Mouse (Mus musculus): ENCODE data around the gene Trpv5. TPM values are rescaled to one million over a fixed set of nuclear protein-coding genes. Genes with fewer than 3 reads are reported as not detected.

The Trpv5 gene
- not detected for polyA plus RNA-seq (2012; fragmentation: generic; extraction: Trizol)

GRCm38 (mm10) chr6:41680669-41681068 is at the start of gene Trpv5:
Trpv5 (minus strand) TSS chr6:41680769.
- no peak for TF ChIP-seq E2F4 (IDR thresholded peaks at IDR 0.05; ENCODE audit: insufficient read depth)
- TF ChIP-seq POLR2A (IDR thresholded peaks at IDR 0.05; ENCODE audit: insufficient read length, low read depth): no peak
- TF ChIP-seq REST (IDR thresholded peaks at IDR 0.05; ENCODE audit: insufficient read depth, insufficient read length): no peak
- TF ChIP-seq MAX (IDR thresholded peaks at IDR 0.05; ENCODE audit: low read depth): no peak
- TF ChIP-seq TCF3 (IDR thresholded peaks at IDR 0.05; ENCODE audit: insufficient read length, low read depth): no peak
- TF ChIP-seq CEBPB (IDR thresholded peaks at IDR 0.05; ENCODE audit: insufficient read depth, poor library complexity, severe bottlenecking): no peak
- no peak for TF ChIP-seq MYOG (IDR thresholded peaks at IDR 0.05; ENCODE audit: control insufficient read depth in 1 of 3, insufficient read depth in 1 of 3, insufficient read length in 2 of 3, low read depth in 2 of 3)
- no peak for TF ChIP-seq MYOD1 (IDR thresholded peaks at IDR 0.05; ENCODE audit: control insufficient read depth in 1 of 3, insufficient read length in 2 of 3, low read depth in 2 of 3)
- no peak for TF ChIP-seq SRF (IDR thresholded peaks at IDR 0.05; ENCODE audit: control insufficient read depth, insufficient read length, low read depth)
- no peak for TF ChIP-seq POLR2AphosphoS2 (IDR thresholded peaks at IDR 0.05; ENCODE audit: insufficient read length, low read depth)
- no peak for TF ChIP-seq USF1 (IDR thresholded peaks at IDR 0.05; ENCODE audit: low read depth)
- no peak for TF ChIP-seq TCF12 (IDR thresholded peaks at IDR 0.05; ENCODE audit: insufficient read depth, poor library complexity, severe bottlenecking)
- H3K4me2 ChIP-seq (ENCODE audit: low read depth): no peak within 1 kb of the TSS
- H3K36me3 ChIP-seq (ENCODE audit: control insufficient read depth, insufficient read depth): no peaks in the 10 kb centered on the region
- no peaks in the 10 kb centered on the region for H3K27me3 ChIP-seq (ENCODE audit: control insufficient read depth, insufficient read depth, insufficient read length)
- no peaks in the 10 kb centered on the region for H3K79me2 ChIP-seq (ENCODE audit: control insufficient read depth, insufficient read depth)
- no peak within 1 kb of the TSS for H3ac ChIP-seq (ENCODE audit: control insufficient read depth, insufficient read length)
- H3K4me3 ChIP-seq: no peak within 1 kb of the TSS

GRCm38 (mm10) chr6:41727989-41728609 is 47.5 kb upstream of the Trpv5 start:
- no peaks in the 10 kb centered on the region for H3K27me3 ChIP-seq (ENCODE audit: control insufficient read depth, insufficient read depth, insufficient read length)
- TF ChIP-seq TCF12 (IDR thresholded peaks at IDR 0.05; ENCODE audit: insufficient read depth, poor library complexity, severe bottlenecking): no peak
- H3K4me2 ChIP-seq (ENCODE audit: low read depth): no peak overlapping the region
- no peaks in the 10 kb centered on the region for H3K36me3 ChIP-seq (ENCODE audit: control insufficient read depth, insufficient read depth)
- no peaks in the 10 kb centered on the region for H3K79me2 ChIP-seq (ENCODE audit: control insufficient read depth, insufficient read depth)
- no peak overlapping the region for H3K4me3 ChIP-seq
- no peak overlapping the region for H3ac ChIP-seq (ENCODE audit: control insufficient read depth, insufficient read length)

DNA sequence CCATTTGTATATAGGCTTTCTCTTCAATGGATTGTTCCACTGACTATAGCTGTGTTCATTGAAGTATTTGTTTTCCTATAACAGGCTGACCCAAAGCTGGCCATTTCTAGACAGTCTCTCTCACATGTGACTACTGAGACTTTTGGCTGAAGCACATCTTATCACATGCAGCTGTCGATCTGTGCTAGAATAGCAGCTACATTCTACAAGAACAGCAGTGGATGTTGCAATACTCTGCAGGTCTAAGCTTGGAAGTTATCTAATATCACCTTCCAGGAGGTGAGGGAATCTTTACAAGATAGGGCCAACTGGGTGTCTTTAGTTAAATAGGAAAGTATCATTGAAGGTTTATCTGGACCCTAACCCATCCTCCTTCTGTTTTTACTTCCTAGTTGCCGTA is 40.9 kb upstream of the Trpv5 start:
- H3K27me3 ChIP-seq (ENCODE audit: control insufficient read depth, insufficient read depth, insufficient read length): no peaks in the 10 kb centered on the region
- H3K4me2 ChIP-seq (ENCODE audit: low read depth): no peak overlapping the region
- H3K4me3 ChIP-seq: no peak overlapping the region
- H3K36me3 ChIP-seq (ENCODE audit: control insufficient read depth, insufficient read depth): no peaks in the 10 kb centered on the region
- no peak overlapping the region for H3ac ChIP-seq (ENCODE audit: control insufficient read depth, insufficient read length)
- TF ChIP-seq CEBPB (IDR thresholded peaks at IDR 0.05; ENCODE audit: insufficient read depth, poor library complexity, severe bottlenecking) (0 out of 2 replicates have a peak, but pooled peaks have one; percentile 13), POLR2A (IDR thresholded peaks at IDR 0.05; ENCODE audit: insufficient read length, low read depth) (no peak), SRF (IDR thresholded peaks at IDR 0.05; ENCODE audit: control insufficient read depth, insufficient read length, low read depth) (no peak), TCF3 (IDR thresholded peaks at IDR 0.05; ENCODE audit: insufficient read length, low read depth) (no peak)
- no peaks in the 10 kb centered on the region for H3K79me2 ChIP-seq (ENCODE audit: control insufficient read depth, insufficient read depth)

GRCm38 (mm10) chr6:41710281-41710680 is 29.7 kb upstream of the Trpv5 start:
- Histone ChIP-seq H3K36me3 (ENCODE audit: control insufficient read depth, insufficient read depth) (no peaks in the 10 kb centered on the region), H3ac (ENCODE audit: control insufficient read depth, insufficient read length) (no peak overlapping the region), H3K79me2 (ENCODE audit: control insufficient read depth, insufficient read depth) (no peaks in the 10 kb centered on the region), H3K4me2 (ENCODE audit: low read depth) (no peak overlapping the region), H3K27me3 (ENCODE audit: control insufficient read depth, insufficient read depth, insufficient read length) (no peaks in the 10 kb centered on the region), H3K4me3 (no peak overlapping the region)
- no peak for TF ChIP-seq SRF (IDR thresholded peaks at IDR 0.05; ENCODE audit: control insufficient read depth, insufficient read length, low read depth)
- no peak for TF ChIP-seq CEBPB (IDR thresholded peaks at IDR 0.05; ENCODE audit: insufficient read depth, poor library complexity, severe bottlenecking)
- TF ChIP-seq MYOG (IDR thresholded peaks at IDR 0.05; ENCODE audit: control insufficient read depth in 1 of 3, insufficient read depth in 1 of 3, insufficient read length in 2 of 3, low read depth in 2 of 3): no peak
- TF ChIP-seq E2F4 (IDR thresholded peaks at IDR 0.05; ENCODE audit: insufficient read depth): no peak
- TF ChIP-seq TCF3 (IDR thresholded peaks at IDR 0.05; ENCODE audit: insufficient read length, low read depth): no peak
- TF ChIP-seq POLR2A (IDR thresholded peaks at IDR 0.05; ENCODE audit: insufficient read length, low read depth): no peak
- TF ChIP-seq MYOD1 (IDR thresholded peaks at IDR 0.05; ENCODE audit: control insufficient read depth in 1 of 3, insufficient read length in 2 of 3, low read depth in 2 of 3): no peak
- TF ChIP-seq USF1 (IDR thresholded peaks at IDR 0.05; ENCODE audit: low read depth): no peak
- no peak for TF ChIP-seq REST (IDR thresholded peaks at IDR 0.05; ENCODE audit: insufficient read depth, insufficient read length)
- no peak for TF ChIP-seq TCF12 (IDR thresholded peaks at IDR 0.05; ENCODE audit: insufficient read depth, poor library complexity, severe bottlenecking)
- TF ChIP-seq MAX (IDR thresholded peaks at IDR 0.05; ENCODE audit: low read depth): no peak
- TF ChIP-seq POLR2AphosphoS2 (IDR thresholded peaks at IDR 0.05; ENCODE audit: insufficient read length, low read depth): no peak

DNA sequence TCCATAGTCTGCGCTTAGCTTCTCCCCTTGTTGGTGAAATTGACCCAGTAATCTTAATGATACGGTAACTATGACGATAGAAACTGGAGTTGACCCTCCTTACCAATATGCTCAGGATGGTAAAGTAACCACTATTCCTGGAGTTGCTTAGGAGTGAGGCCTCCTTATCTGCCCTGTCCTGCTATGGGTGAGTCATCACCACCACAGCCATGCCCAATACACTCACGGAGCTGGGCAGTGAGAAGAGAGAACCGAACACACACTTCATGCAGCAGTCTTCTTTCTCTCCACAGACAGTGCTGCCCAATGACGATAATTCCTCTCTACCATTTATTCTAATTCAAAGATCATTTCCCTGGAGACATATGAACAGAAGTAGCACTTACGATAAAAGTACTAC is 25.7 kb upstream of the Trpv5 start:
- no peak overlapping the region for H3K4me3 ChIP-seq
- H3ac ChIP-seq (ENCODE audit: control insufficient read depth, insufficient read length): no peak overlapping the region
- TF ChIP-seq SRF (IDR thresholded peaks at IDR 0.05; ENCODE audit: control insufficient read depth, insufficient read length, low read depth): no peak
- no peak for TF ChIP-seq POLR2A (IDR thresholded peaks at IDR 0.05; ENCODE audit: insufficient read length, low read depth)
- no peak for TF ChIP-seq TCF12 (IDR thresholded peaks at IDR 0.05; ENCODE audit: insufficient read depth, poor library complexity, severe bottlenecking)
- no peak for TF ChIP-seq MYOG (IDR thresholded peaks at IDR 0.05; ENCODE audit: control insufficient read depth in 1 of 3, insufficient read depth in 1 of 3, insufficient read length in 2 of 3, low read depth in 2 of 3)
- no peak for TF ChIP-seq MYOD1 (IDR thresholded peaks at IDR 0.05; ENCODE audit: control insufficient read depth in 1 of 3, insufficient read length in 2 of 3, low read depth in 2 of 3)
- no peak for TF ChIP-seq POLR2AphosphoS2 (IDR thresholded peaks at IDR 0.05; ENCODE audit: insufficient read length, low read depth)
- no peak for TF ChIP-seq E2F4 (IDR thresholded peaks at IDR 0.05; ENCODE audit: insufficient read depth)
- no peak for TF ChIP-seq USF1 (IDR thresholded peaks at IDR 0.05; ENCODE audit: low read depth)
- no peak for TF ChIP-seq MAX (IDR thresholded peaks at IDR 0.05; ENCODE audit: low read depth)
- TF ChIP-seq CEBPB (IDR thresholded peaks at IDR 0.05; ENCODE audit: insufficient read depth, poor library complexity, severe bottlenecking): no peak
- TF ChIP-seq TCF3 (IDR thresholded peaks at IDR 0.05; ENCODE audit: insufficient read length, low read depth): no peak
- no peak for TF ChIP-seq REST (IDR thresholded peaks at IDR 0.05; ENCODE audit: insufficient read depth, insufficient read length)
- no peaks in the 10 kb centered on the region for H3K36me3 ChIP-seq (ENCODE audit: control insufficient read depth, insufficient read depth)
- no peaks in the 10 kb centered on the region for H3K79me2 ChIP-seq (ENCODE audit: control insufficient read depth, insufficient read depth)
- no peaks in the 10 kb centered on the region for H3K27me3 ChIP-seq (ENCODE audit: control insufficient read depth, insufficient read depth, insufficient read length)
- H3K4me2 ChIP-seq (ENCODE audit: low read depth): no peak overlapping the region

Measured in myocyte (in vitro differentiated cells).